Mouse (Mus musculus): ENCODE results near the gene Mical2. TPM values are rescaled to one million over a fixed set of nuclear protein-coding genes. Genes with fewer than 3 reads are reported as not detected.

The Mical2 gene
- polyA plus RNA-seq, 1 experiment, result 76.3 TPM

GRCm38 (mm10) chr7:112390252-112390936 lies 164.7 kb downstream of the Mical2 start:
- Histone ChIP-seq H3K4me1 (ENCODE audit: control insufficient read depth, insufficient read depth, low read length) (peaks cover 14% of the 10 kb centered on the region; the same call in 1 of the 2 replicates), H3K27ac (ENCODE audit: insufficient read depth, low read length) (peak overlapping the region; percentile 34), H3K4me3 (ENCODE audit: insufficient read depth, low read length) (no peak overlapping the region)
- TF ChIP-seq POLR2A (IDR thresholded peaks at IDR 0.05; ENCODE audit: low read depth, low read length) (no peak), CTCF (IDR thresholded peaks at IDR 0.05; ENCODE audit: borderline replicate concordance, insufficient read depth, low read length) (no peak)

GRCm38 (mm10) chr7:112390937-112391605 lies 165.4 kb downstream of the Mical2 start:
- TF ChIP-seq POLR2A (IDR thresholded peaks at IDR 0.05; ENCODE audit: low read depth, low read length), result no peak
- TF ChIP-seq CTCF (IDR thresholded peaks at IDR 0.05; ENCODE audit: borderline replicate concordance, insufficient read depth, low read length), result no peak
- H3K4me1 ChIP-seq (ENCODE audit: control insufficient read depth, insufficient read depth, low read length), result peaks cover 14% of the 10 kb centered on the region; the same call in 1 of the 2 replicates
- H3K4me3 ChIP-seq (ENCODE audit: insufficient read depth, low read length), result no peak overlapping the region
- H3K27ac ChIP-seq (ENCODE audit: insufficient read depth, low read length), result 0 out of 2 replicates have a peak overlapping the region, but pooled peaks have one; percentile 7

- no peak overlapping the region for H3K4me3 ChIP-seq (ENCODE audit: insufficient read depth, low read length)
- no peaks in the 10 kb centered on the region for H3K4me1 ChIP-seq (ENCODE audit: control insufficient read depth, insufficient read depth, low read length)
- no peak overlapping the region for H3K27ac ChIP-seq (ENCODE audit: insufficient read depth, low read length)
- TF ChIP-seq CTCF (IDR thresholded peaks at IDR 0.05; ENCODE audit: borderline replicate concordance, insufficient read depth, low read length), result no peak
- TF ChIP-seq POLR2A (IDR thresholded peaks at IDR 0.05; ENCODE audit: low read depth, low read length), result no peak
Observed at GRCm38 (mm10) chr7:112397786-112398185, 172.1 kb downstream of the Mical2 start.

- no peak overlapping the region for H3K4me3 ChIP-seq (ENCODE audit: insufficient read depth, low read length)
- TF ChIP-seq POLR2A (IDR thresholded peaks at IDR 0.05; ENCODE audit: low read depth, low read length) (no peak), CTCF (IDR thresholded peaks at IDR 0.05; ENCODE audit: borderline replicate concordance, insufficient read depth, low read length) (no peak)
- no peak overlapping the region for H3K27ac ChIP-seq (ENCODE audit: insufficient read depth, low read length)
- H3K4me1 ChIP-seq (ENCODE audit: control insufficient read depth, insufficient read depth, low read length), result no peaks in the 10 kb centered on the region
Observed at GRCm38 (mm10) chr7:112399425-112400170, 173.9 kb downstream of the Mical2 start.

- Histone ChIP-seq H3K4me3 (ENCODE audit: insufficient read depth, low read length) (no peak overlapping the region), H3K27ac (ENCODE audit: insufficient read depth, low read length) (no peak overlapping the region)
Observed at GRCm38 (mm10) chr7:112400175-112400574, 174.5 kb downstream of the Mical2 start.

GRCm38 (mm10) chr7:112405061-112405460 lies 179.4 kb downstream of the Mical2 start:
- TF ChIP-seq CTCF (IDR thresholded peaks at IDR 0.05; ENCODE audit: borderline replicate concordance, insufficient read depth, low read length) (no peak), POLR2A (IDR thresholded peaks at IDR 0.05; ENCODE audit: low read depth, low read length) (no peak)
- Histone ChIP-seq H3K4me1 (ENCODE audit: control insufficient read depth, insufficient read depth, low read length) (peaks cover 14% of the 10 kb centered on the region; the same call in 1 of the 2 replicates), H3K27ac (ENCODE audit: insufficient read depth, low read length) (no peak overlapping the region), H3K4me3 (ENCODE audit: insufficient read depth, low read length) (no peak overlapping the region)

More at GRCm38 (mm10) chr7:112400175-112400574, 174.5 kb downstream of the Mical2 start:
- H3K4me1 ChIP-seq (ENCODE audit: control insufficient read depth, insufficient read depth, low read length), result no peaks in the 10 kb centered on the region
- TF ChIP-seq CTCF (IDR thresholded peaks at IDR 0.05; ENCODE audit: borderline replicate concordance, insufficient read depth, low read length) (peak; percentile 86), POLR2A (IDR thresholded peaks at IDR 0.05; ENCODE audit: low read depth, low read length) (no peak)

GRCm38 (mm10) chr7:112405578-112405977 lies 179.9 kb downstream of the Mical2 start:
- no peak for TF ChIP-seq POLR2A (IDR thresholded peaks at IDR 0.05; ENCODE audit: low read depth, low read length)

GRCm38 (mm10) chr7:112407597-112407996 lies 181.9 kb downstream of the Mical2 start:
- Histone ChIP-seq H3K27ac (ENCODE audit: insufficient read depth, low read length) (peak overlapping the region; percentile 59), H3K4me1 (ENCODE audit: control insufficient read depth, insufficient read depth, low read length) (peaks cover 14% of the 10 kb centered on the region; the same call in 1 of the 2 replicates), H3K4me3 (ENCODE audit: insufficient read depth, low read length) (no peak overlapping the region)
- TF ChIP-seq CTCF (IDR thresholded peaks at IDR 0.05; ENCODE audit: borderline replicate concordance, insufficient read depth, low read length) (no peak), POLR2A (IDR thresholded peaks at IDR 0.05; ENCODE audit: low read depth, low read length) (no peak)

More at GRCm38 (mm10) chr7:112405578-112405977, 179.9 kb downstream of the Mical2 start:
- Histone ChIP-seq H3K4me3 (ENCODE audit: insufficient read depth, low read length) (no peak overlapping the region), H3K27ac (ENCODE audit: insufficient read depth, low read length) (no peak overlapping the region), H3K4me1 (ENCODE audit: control insufficient read depth, insufficient read depth, low read length) (peaks cover 14% of the 10 kb centered on the region; the same call in 1 of the 2 replicates)

GRCm38 (mm10) chr7:112409991-112410390 lies 184.3 kb downstream of the Mical2 start:
- H3K27ac ChIP-seq (ENCODE audit: insufficient read depth, low read length), result no peak overlapping the region
- no peak overlapping the region for H3K4me3 ChIP-seq (ENCODE audit: insufficient read depth, low read length)
- TF ChIP-seq POLR2A (IDR thresholded peaks at IDR 0.05; ENCODE audit: low read depth, low read length), result no peak
- no peak for TF ChIP-seq CTCF (IDR thresholded peaks at IDR 0.05; ENCODE audit: borderline replicate concordance, insufficient read depth, low read length)
- peaks cover 14% of the 10 kb centered on the region; the same call in 1 of the 2 replicates for H3K4me1 ChIP-seq (ENCODE audit: control insufficient read depth, insufficient read depth, low read length)
